Mouse (Mus musculus): Measurements from ENCODE around the gene Tom1.

- TF ChIP-seq CTCF (IDR thresholded peaks at IDR 0.05; ENCODE audit: low read depth) = no peak
- peak; percentile 84 for TF ChIP-seq EP300 (IDR thresholded peaks at IDR 0.05; ENCODE audit: low read depth)
These were observed 50.3 kb downstream of the Tom1 start for GRCm38 (mm10) chr8:75083846-75084245.

All from liver, embryonic 14.5 days (tissue).